Mouse (Mus musculus): ENCODE results near the gene Pex10. TPM values are rescaled to one million over a fixed set of nuclear protein-coding genes. Genes with fewer than 3 reads are reported as not detected.
A peak's percentile ranks its signal among the peaks of the same experiment; 100 is the strongest.

Gene Pex10
- polyA plus RNA-seq, 1 experiment from 2014 or later, result 5.6 TPM

DNA sequence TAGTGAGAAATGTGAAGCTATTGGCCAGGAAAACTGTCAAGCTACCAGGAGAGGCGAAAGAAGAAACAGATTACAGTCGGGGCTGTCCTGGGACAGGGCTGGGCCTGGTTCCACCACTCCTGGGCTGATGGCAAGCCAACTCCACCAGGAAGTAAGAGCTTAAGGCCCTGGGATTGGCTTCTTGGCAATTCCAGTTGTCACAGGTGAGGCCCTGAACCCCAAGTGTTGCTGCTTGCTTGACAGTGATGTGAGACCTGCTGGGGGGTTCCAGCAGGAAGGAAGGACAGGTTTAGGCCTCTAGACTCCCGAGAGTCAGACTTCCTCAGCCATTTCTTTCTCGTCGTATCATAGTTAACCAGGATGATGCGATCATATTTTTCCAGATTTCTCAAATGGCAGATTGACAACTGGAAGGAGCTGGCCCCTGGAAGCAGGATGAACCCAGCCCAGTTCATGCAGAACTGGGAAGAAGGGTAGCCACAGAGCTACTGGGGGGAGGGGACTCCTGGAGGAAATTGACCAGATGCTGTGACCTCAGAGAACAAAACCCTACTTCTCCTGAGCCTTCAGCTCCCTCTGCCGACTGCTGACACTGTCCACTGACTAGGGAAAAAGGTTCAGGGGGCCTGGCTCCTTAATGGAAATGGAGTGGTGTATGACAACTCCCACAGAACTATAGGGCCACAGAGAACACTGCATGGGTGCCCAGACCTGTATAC, 26.8 kb downstream of the Pex10 start:
- Histone ChIP-seq H3K36me3 (ENCODE audit: control insufficient read depth, insufficient read depth, low read length) (0 out of 2 replicates have a peak, but pooled peaks cover 10% of the 10 kb centered on the region), H3K27me3 (ENCODE audit: control insufficient read depth, insufficient read depth, low read length) (no peaks in the 10 kb centered on the region), H3K4me1 (ENCODE audit: control insufficient read depth in 2 of 2, insufficient read depth in 2 of 2, low read length in 2 of 2) (peaks cover under 1 to 2% of the 10 kb centered on the region in 2 experiments; a peak in 2 of 4 replicates), H3K4me2 (ENCODE audit: low read length) (no peak overlapping the region), H3K27ac (replicated peaks in 1 of 2; ENCODE audit: control insufficient read depth in 1 of 2, insufficient read depth in 1 of 2, low read depth in 2 of 2, low read length in 2 of 2) (no peak overlapping the region), H3K9ac (ENCODE audit: low read length) (no peak overlapping the region), H3K9me3 (ENCODE audit: control insufficient read depth, low read length) (no peaks in the 10 kb centered on the region), H3K4me3 (ENCODE audit: control insufficient read depth in 1 of 2, insufficient read depth in 1 of 2, low read depth in 1 of 2, low read length in 2 of 2) (no peak overlapping the region)
- ATAC-seq (ENCODE audit: insufficient number of reproducible peaks, insufficient read depth, low FRiP score, low read depth), result no peak
- 74% methylated on average over 7 of the region's 7 CpGs for WGBS

DNA sequence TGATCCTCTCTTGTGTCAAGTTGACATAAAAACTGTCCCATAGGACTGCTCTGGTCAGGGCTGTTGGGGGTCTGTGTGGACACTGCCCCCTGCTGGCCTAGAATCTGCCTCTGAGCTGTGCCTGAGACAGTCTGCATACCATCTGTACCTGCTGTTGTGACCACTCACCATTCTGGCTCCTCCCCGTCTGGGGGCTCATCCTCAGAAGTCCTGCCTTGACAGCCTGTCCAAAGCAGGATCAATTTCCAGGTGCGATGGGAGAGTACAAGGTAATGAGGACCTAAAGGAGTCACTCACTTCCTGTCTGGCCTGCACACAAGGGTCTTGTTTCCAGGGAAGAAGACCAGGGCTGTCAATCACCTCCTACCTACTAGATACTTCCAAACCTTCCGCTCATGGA, 27.7 kb downstream of the Pex10 start:
- ATAC-seq (ENCODE audit: insufficient number of reproducible peaks, insufficient read depth, low FRiP score, low read depth), result no peak
- no peak overlapping the region for H3K4me3 ChIP-seq (ENCODE audit: control insufficient read depth in 1 of 2, insufficient read depth in 1 of 2, low read depth in 1 of 2, low read length in 2 of 2)
- WGBS, result 65% methylated on average over 3 of the region's 3 CpGs
- 0 out of 2 replicates have a peak, but pooled peaks cover 10% of the 10 kb centered on the region for H3K36me3 ChIP-seq (ENCODE audit: control insufficient read depth, insufficient read depth, low read length)
- no peaks in the 10 kb centered on the region for H3K27me3 ChIP-seq (ENCODE audit: control insufficient read depth, insufficient read depth, low read length)
- no peak overlapping the region for H3K9ac ChIP-seq (ENCODE audit: low read length)
- H3K4me2 ChIP-seq (ENCODE audit: low read length), result no peak overlapping the region
- no peak overlapping the region; a peak in 1 of 4 replicates for H3K27ac ChIP-seq (replicated peaks in 1 of 2; ENCODE audit: control insufficient read depth in 1 of 2, insufficient read depth in 1 of 2, low read depth in 2 of 2, low read length in 2 of 2)
- H3K4me1 ChIP-seq (ENCODE audit: control insufficient read depth in 2 of 2, insufficient read depth in 2 of 2, low read length in 2 of 2), result peaks cover 2 to 3% of the 10 kb centered on the region in 2 experiments; a peak in 2 of 4 replicates
- H3K9me3 ChIP-seq (ENCODE audit: control insufficient read depth, low read length), result no peaks in the 10 kb centered on the region

DNA sequence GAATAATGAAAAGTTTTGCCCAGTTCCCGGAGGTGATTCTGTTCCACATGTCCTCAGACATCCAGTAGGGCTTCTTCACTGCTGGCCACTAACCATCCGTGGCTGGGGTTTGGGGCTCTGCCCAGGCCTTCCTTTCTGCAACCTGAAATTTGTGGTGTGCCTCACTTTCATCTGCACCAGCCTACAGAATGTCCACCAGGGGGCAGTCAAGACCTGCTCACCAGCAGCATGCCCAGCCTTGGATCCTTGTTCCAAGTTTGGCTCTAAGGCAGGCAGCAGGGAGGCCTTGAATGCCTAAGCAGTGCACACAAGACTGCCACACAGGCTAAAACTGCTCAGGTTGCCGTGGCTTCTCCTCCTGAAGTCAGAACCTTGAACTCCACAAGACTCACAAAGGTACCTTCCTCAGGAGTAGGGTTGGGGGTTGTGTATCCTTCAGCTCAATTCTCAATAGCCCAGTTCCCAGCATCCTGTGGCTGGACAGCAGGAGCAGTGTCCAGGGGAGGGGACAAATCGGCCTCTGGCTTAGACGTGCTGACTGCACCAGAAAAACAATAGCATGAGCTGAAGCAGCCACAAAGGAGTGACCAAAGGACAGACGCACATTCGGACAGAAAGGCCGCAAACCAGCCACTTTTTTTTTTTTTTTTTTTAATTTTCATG, 28.6 kb downstream of the Pex10 start:
- Histone ChIP-seq H3K4me1 (ENCODE audit: control insufficient read depth in 2 of 2, insufficient read depth in 2 of 2, low read length in 2 of 2) (peaks cover 2 to 3% of the 10 kb centered on the region in 2 experiments; a peak in 2 of 4 replicates), H3K27ac (replicated peaks in 1 of 2; ENCODE audit: control insufficient read depth in 1 of 2, insufficient read depth in 1 of 2, low read depth in 2 of 2, low read length in 2 of 2) (peak overlapping the region in 1 of 2 experiments; percentile 33; a peak in 1 of 4 replicates), H3K9me3 (ENCODE audit: control insufficient read depth, low read length) (no peaks in the 10 kb centered on the region), H3K4me2 (ENCODE audit: low read length) (no peak overlapping the region), H3K36me3 (ENCODE audit: control insufficient read depth, insufficient read depth, low read length) (0 out of 2 replicates have a peak, but pooled peaks cover 10% of the 10 kb centered on the region), H3K27me3 (ENCODE audit: control insufficient read depth, insufficient read depth, low read length) (no peaks in the 10 kb centered on the region), H3K9ac (ENCODE audit: low read length) (no peak overlapping the region), H3K4me3 (ENCODE audit: control insufficient read depth in 1 of 2, insufficient read depth in 1 of 2, low read depth in 1 of 2, low read length in 2 of 2) (no peak overlapping the region)
- 41% methylated on average over 8 of the region's 8 CpGs for WGBS
- ATAC-seq (ENCODE audit: insufficient number of reproducible peaks, insufficient read depth, low FRiP score, low read depth), result peak; percentile 47

DNA sequence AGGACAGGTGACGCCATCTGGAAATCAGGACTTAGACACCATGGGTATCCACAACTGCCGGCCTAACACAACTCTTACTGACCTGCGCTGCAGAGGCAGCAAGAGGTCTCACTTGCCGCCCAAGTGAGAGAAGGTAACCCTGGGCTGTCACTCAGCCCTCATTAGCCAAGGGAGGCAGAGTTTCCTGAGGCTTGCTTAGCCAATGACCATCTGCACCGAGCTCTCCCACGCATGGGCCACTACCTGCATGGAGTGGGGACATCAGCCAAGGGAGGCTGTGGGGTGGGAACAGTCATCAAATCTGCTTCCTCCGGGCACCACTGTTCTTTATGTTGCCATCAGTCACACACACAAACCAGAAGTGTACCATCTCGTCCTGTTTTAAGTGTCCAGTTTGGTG, 29.2 kb downstream of the Pex10 start:
- no peak for ATAC-seq (ENCODE audit: insufficient number of reproducible peaks, insufficient read depth, low FRiP score, low read depth)
- no peaks in the 10 kb centered on the region for H3K27me3 ChIP-seq (ENCODE audit: control insufficient read depth, insufficient read depth, low read length)
- WGBS, result 94% methylated on average over 8 of the region's 8 CpGs

DNA sequence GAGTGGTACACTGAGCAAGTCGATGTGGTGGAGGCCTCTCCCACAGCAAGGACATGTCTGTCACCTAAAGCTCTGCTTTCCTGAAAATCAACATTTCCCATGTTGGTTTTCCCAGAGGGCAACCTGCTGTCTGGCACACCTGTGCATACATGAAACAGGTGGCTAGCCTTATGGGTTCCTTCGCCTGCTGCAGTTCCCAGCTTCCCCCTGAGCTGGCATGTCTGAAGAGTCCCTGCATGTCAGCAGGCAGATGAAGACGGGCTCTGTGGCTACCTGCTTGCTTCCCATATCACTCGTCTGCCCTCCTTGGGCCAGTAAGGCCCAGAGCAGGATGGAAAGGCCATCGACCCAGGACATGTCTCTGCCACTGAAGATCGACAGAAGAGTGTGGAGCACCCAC, 30.6 kb downstream of the Pex10 start:
- H3K4me1 ChIP-seq (ENCODE audit: control insufficient read depth in 2 of 2, insufficient read depth in 2 of 2, low read length in 2 of 2), result peaks cover 2 to 3% of the 10 kb centered on the region in 2 experiments; a peak in 2 of 4 replicates
- no peak overlapping the region for H3K4me3 ChIP-seq (ENCODE audit: control insufficient read depth in 1 of 2, insufficient read depth in 1 of 2, low read depth in 1 of 2, low read length in 2 of 2)
- WGBS, result 85% methylated on average over 6 of the region's 6 CpGs
- H3K4me2 ChIP-seq (ENCODE audit: low read length), result no peak overlapping the region
- H3K27me3 ChIP-seq (ENCODE audit: control insufficient read depth, insufficient read depth, low read length), result no peaks in the 10 kb centered on the region
- H3K36me3 ChIP-seq (ENCODE audit: control insufficient read depth, insufficient read depth, low read length), result 0 out of 2 replicates have a peak, but pooled peaks cover 2% of the 10 kb centered on the region
- H3K9ac ChIP-seq (ENCODE audit: low read length), result no peak overlapping the region
- H3K9me3 ChIP-seq (ENCODE audit: control insufficient read depth, low read length), result no peaks in the 10 kb centered on the region
- no peak for ATAC-seq (ENCODE audit: insufficient number of reproducible peaks, insufficient read depth, low FRiP score, low read depth)
- no peak overlapping the region for H3K27ac ChIP-seq (replicated peaks in 1 of 2; ENCODE audit: control insufficient read depth in 1 of 2, insufficient read depth in 1 of 2, low read depth in 2 of 2, low read length in 2 of 2)

More for the DNA sequence above, 29.2 kb downstream of the Pex10 start:
- no peaks in the 10 kb centered on the region for H3K9me3 ChIP-seq (ENCODE audit: control insufficient read depth, low read length)
- H3K4me3 ChIP-seq (ENCODE audit: control insufficient read depth in 1 of 2, insufficient read depth in 1 of 2, low read depth in 1 of 2, low read length in 2 of 2), result no peak overlapping the region
- no peak overlapping the region for H3K9ac ChIP-seq (ENCODE audit: low read length)
- H3K36me3 ChIP-seq (ENCODE audit: control insufficient read depth, insufficient read depth, low read length), result 0 out of 2 replicates have a peak, but pooled peaks cover 10% of the 10 kb centered on the region
- H3K4me1 ChIP-seq (ENCODE audit: control insufficient read depth in 2 of 2, insufficient read depth in 2 of 2, low read length in 2 of 2), result peaks cover 2 to 3% of the 10 kb centered on the region in 2 experiments; a peak in 2 of 4 replicates
- no peak overlapping the region; a peak in 1 of 4 replicates for H3K27ac ChIP-seq (replicated peaks in 1 of 2; ENCODE audit: control insufficient read depth in 1 of 2, insufficient read depth in 1 of 2, low read depth in 2 of 2, low read length in 2 of 2)
- H3K4me2 ChIP-seq (ENCODE audit: low read length), result no peak overlapping the region

DNA sequence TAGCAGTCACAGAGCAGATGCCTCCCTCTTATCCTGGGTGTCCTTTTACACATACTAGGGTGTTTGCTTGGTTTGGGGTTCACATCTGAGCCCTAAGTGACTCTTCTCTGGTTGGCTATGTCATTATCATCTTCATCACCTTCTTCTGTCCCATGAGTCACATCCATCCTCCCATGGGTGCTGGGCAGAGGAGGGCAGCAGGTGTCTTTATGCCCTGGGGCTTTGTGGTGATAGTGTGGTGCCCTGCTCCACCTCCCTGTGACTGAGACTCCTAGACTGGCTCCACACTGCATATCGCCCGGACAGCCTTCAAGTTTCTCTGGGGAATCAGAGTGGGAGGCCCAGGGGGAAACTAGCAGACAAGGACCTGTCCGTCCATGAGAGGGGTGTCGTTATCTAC, 31.8 kb downstream of the Pex10 start:
- Histone ChIP-seq H3K27ac (replicated peaks in 1 of 2; ENCODE audit: control insufficient read depth in 1 of 2, insufficient read depth in 1 of 2, low read depth in 2 of 2, low read length in 2 of 2) (no peak overlapping the region), H3K4me2 (ENCODE audit: low read length) (no peak overlapping the region), H3K9me3 (ENCODE audit: control insufficient read depth, low read length) (no peaks in the 10 kb centered on the region), H3K36me3 (ENCODE audit: control insufficient read depth, insufficient read depth, low read length) (no peaks in the 10 kb centered on the region), H3K27me3 (ENCODE audit: control insufficient read depth, insufficient read depth, low read length) (no peaks in the 10 kb centered on the region), H3K4me1 (ENCODE audit: control insufficient read depth in 2 of 2, insufficient read depth in 2 of 2, low read length in 2 of 2) (peaks cover 2 to 3% of the 10 kb centered on the region in 2 experiments; a peak in 2 of 4 replicates), H3K4me3 (ENCODE audit: control insufficient read depth in 1 of 2, insufficient read depth in 1 of 2, low read depth in 1 of 2, low read length in 2 of 2) (no peak overlapping the region), H3K9ac (ENCODE audit: low read length) (no peak overlapping the region)
- WGBS, result 38% methylated on average over 4 of the region's 4 CpGs
- no peak for ATAC-seq (ENCODE audit: insufficient number of reproducible peaks, insufficient read depth, low FRiP score, low read depth)

DNA sequence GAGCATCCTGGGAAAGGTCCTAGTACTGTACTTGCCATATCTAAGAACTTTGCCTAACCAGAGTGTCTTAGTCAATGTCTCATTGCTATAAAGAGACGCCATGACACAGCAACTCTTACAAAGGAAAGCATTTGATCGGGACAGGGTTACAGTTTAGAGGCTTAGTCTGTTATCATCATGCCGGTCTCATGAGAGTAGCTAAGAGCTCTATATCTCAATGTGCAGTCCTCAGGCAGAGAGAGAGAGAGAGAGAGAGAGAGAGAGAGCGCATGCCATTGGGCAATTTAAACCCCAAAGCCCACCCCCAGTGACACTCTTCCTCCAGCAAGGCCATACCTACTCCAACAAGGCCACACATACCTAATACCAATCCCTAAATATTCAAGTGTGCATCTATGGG, 41.1 kb downstream of the Pex10 start:
- Histone ChIP-seq H3K9ac (ENCODE audit: low read length) (no peak overlapping the region), H3K27ac (replicated peaks in 1 of 2; ENCODE audit: control insufficient read depth in 1 of 2, insufficient read depth in 1 of 2, low read depth in 2 of 2, low read length in 2 of 2) (no peak overlapping the region), H3K36me3 (ENCODE audit: control insufficient read depth, insufficient read depth, low read length) (no peaks in the 10 kb centered on the region), H3K4me3 (ENCODE audit: control insufficient read depth in 1 of 2, insufficient read depth in 1 of 2, low read depth in 1 of 2, low read length in 2 of 2) (no peak overlapping the region), H3K4me1 (ENCODE audit: control insufficient read depth in 2 of 2, insufficient read depth in 2 of 2, low read length in 2 of 2) (no peaks in the 10 kb centered on the region; a peak in 1 of 4 replicates), H3K27me3 (ENCODE audit: control insufficient read depth, insufficient read depth, low read length) (no peaks in the 10 kb centered on the region), H3K4me2 (ENCODE audit: low read length) (no peak overlapping the region), H3K9me3 (ENCODE audit: control insufficient read depth, low read length) (no peaks in the 10 kb centered on the region)
- 68% methylated on average over 4 of the region's 4 CpGs for WGBS
- no peak for ATAC-seq (ENCODE audit: insufficient number of reproducible peaks, insufficient read depth, low FRiP score, low read depth)

All from heart, embryonic 14.5 days (tissue).